Mouse (Mus musculus): ENCODE data around the gene Gm21663. TPM values are rescaled to one million over a fixed set of nuclear protein-coding genes. Genes with fewer than 3 reads are reported as not detected.
"Not testable (repeated sequence)": the region's sequence is repeated elsewhere in the genome, so short reads cannot be mapped to it uniquely, and the experiment has no call there.

The Gm21663 gene
- not detected for total RNA-seq (2022)

GRCm38 (mm10) chr5:25942281-25942680 lies at the start of gene Gm21663:
TSS of gene Gm21663 (minus strand) at chr5:25942381.
- DNase-seq (ENCODE audit: low spot score in 2 of 2), result not testable (repeated sequence)

GRCm38 (mm10) chr5:25988550-25988949 lies 46.4 kb upstream of the Gm21663 start, which contains the start of gene Gm21698:
TSS of gene Gm21698 (minus strand) at chr5:25988650.
- not testable (repeated sequence) for DNase-seq (ENCODE audit: low spot score in 2 of 2)

- not testable (repeated sequence) for DNase-seq (ENCODE audit: low spot score in 2 of 2)
Measured at GRCm38 (mm10) chr5:25972563-25972962, 30.4 kb upstream of the Gm21663 start, which contains the start of gene Gm21680. TSS of gene Gm21680 (minus strand) at chr5:25972663.

- DNase-seq (ENCODE audit: low spot score in 2 of 2), result not testable (repeated sequence)
Measured at GRCm38 (mm10) chr5:25957050-25957449, 14.9 kb upstream of the Gm21663 start.

DNA sequence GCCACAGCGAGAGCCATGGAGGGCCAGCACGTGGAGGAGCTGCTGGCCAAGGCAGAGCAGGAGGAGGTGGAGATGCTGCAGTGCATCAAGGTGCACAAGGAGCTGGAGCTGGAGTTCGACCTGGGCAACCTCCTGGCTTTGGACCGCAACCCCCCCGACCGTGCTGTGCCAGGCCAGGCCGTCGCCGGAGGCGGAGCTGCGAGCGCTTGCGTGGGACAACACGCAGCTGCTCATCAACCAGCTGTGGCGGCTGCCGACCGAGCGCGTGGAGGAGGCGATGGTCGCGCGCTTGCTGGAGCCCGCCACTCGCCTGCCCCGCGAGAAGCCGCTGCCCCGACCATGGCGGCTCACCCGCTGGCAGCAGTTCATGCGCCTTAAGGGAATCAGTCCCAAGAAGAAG lies 14.4 kb upstream of the Gm21663 start:
- not testable (repeated sequence) for DNase-seq (ENCODE audit: low spot score in 2 of 2)

- DNase-seq (ENCODE audit: low spot score in 2 of 2), result not testable (repeated sequence)
Measured at GRCm38 (mm10) chr5:25954317-25954716, 12.1 kb upstream of the Gm21663 start, which contains the start of gene Gm21671. TSS of gene Gm21671 (minus strand) at chr5:25954417.

- DNase-seq (ENCODE audit: low spot score in 2 of 2), result not testable (repeated sequence)
Measured at GRCm38 (mm10) chr5:25945391-25945790, 3.2 kb upstream of the Gm21663 start.

DNA sequence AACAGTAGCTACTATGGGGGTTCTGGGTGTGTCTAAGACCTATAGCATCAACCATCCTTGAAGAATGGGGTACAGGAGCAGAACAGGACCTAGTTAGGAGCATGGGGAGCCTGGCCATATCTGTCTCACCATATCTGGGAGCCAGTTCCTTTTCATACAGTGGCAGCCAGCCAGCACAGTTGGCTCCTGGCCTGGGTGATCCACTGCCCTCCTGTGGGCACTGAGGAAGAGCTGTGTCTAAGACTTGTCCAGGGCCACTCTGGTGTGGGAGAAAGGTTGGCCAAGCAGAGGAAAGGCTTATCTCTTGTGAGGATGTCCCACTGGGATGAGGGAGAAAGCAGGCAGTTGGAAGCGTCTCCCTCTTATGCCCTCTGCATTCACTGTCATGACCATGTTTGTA lies 50.9 kb downstream of the Gm21663 start:
- no peak for DNase-seq (ENCODE audit: low spot score in 2 of 2)

DNA sequence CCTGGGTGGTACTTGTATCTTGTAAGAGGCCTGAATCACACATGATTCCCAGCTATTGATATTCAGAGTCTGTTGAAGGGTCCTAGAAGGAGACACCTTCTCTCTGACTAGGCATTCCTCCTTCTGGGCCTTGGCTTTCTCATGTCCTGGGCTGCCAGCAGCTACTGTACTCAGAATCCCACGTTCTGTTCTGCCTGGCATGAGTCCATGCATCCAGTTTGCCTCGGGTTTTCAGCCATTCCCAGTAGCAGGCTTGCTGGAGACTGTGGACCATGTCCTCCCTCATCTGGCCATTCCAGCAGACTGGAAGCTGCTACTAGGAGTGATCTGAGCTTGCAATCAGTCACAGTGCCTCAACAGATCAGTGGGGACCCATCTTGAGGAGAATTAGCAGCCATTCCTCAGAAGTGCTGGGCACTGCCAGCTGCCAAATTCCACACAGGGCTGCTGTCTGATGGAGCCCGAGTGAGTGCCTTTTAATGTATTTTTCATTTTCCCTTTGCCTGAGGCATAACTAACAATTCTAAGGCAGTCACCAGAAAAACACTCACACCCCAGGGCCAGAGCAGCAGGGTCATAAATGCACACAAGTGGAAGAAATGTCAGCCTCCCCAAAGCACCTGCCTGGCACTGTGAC lies 52.3 kb downstream of the Gm21663 start:
- DNase-seq (ENCODE audit: low spot score in 2 of 2), result no peak

GRCm38 (mm10) chr5:25886708-25887107 lies 55.5 kb downstream of the Gm21663 start:
- DNase-seq (ENCODE audit: low spot score in 2 of 2), result no peak

Other genes with a start within 250 kb of the Gm21663 start
- gene Xrcc2, start 236.6 kb downstream of the Gm21663 start, total RNA-seq (2022), result 1 to 10 TPM; 5.8 to 7.3 (median 6.8) TPM
- gene Actr3b, start 182.4 kb downstream of the Gm21663 start, total RNA-seq (2022), result 100 to 1,000 TPM; 114 to 130 (median 118) TPM
- not detected for gene Gm21671, start 12.0 kb upstream of the Gm21663 start, total RNA-seq (2022)
- not detected for gene Gm21680, start 30.3 kb upstream of the Gm21663 start, total RNA-seq (2022)
- gene Gm21698, start 46.3 kb upstream of the Gm21663 start, total RNA-seq (2022), result not detected
- not detected for gene Gm1979, start 62.4 kb upstream of the Gm21663 start, total RNA-seq (2022)
- not detected for gene Gm5862, start 80.5 kb upstream of the Gm21663 start, total RNA-seq (2022)
- gene Speer4a, start 97.2 kb upstream of the Gm21663 start, total RNA-seq (2022), result not detected
- not detected for gene Gm7347, start 116.2 kb upstream of the Gm21663 start, total RNA-seq (2022)
- gene Gm10471, start 146.9 kb upstream of the Gm21663 start, total RNA-seq (2022), result not detected
- gene 5031410I06Rik, start 163.0 kb upstream of the Gm21663 start, total RNA-seq (2022), result not detected
- not detected for gene Gm10220, start 179.0 kb upstream of the Gm21663 start, total RNA-seq (2022)

Data from left cerebral cortex, adult 8-10 months (tissue).